Mouse (Mus musculus): ENCODE data around the gene Ttc41. TPM values are rescaled to one million over a fixed set of nuclear protein-coding genes. Genes with fewer than 3 reads are reported as not detected.

The Ttc41 gene
- total RNA-seq, 2 experiments from 2014 or later = 1.2 to 1.7 TPM

DNA sequence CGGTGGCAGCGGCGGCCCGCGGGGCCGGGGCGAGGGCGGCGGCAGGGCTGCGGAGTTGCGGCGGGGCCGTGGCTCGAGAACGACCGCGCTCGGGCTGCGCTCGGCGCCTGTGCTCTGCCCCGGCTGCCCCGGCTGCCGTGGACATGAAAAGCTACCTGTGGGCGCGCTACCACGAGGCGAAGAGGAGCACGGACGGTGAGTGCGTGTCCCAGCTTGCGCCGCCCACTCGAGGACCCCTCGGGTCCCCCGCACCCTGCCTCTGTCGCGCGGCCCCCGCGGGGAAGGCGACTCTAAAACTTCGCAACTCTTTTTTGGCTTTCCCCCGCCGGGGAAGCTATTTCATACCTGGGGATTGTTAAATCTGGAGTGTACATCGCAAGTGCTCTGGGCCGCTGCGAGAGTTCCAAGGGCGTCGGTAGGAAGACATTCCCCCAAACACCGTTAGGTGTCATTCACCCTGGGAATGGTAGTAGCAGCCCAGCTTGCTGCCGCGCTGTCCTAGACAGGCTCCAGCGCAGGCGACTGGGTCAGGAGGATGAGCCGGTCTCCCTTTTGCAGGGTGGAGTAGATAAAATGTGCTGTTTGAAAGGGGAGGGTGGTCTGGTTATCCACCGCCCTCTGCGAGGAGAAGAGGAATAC lies 73.6 kb downstream of the Ttc41 start:
- peak in 1 of 2 experiments; percentile 32 for DNase-seq (ENCODE audit: low spot score in 2 of 2)
- intact Hi-C loops (cut with DNase I) = loop anchor here (2.0 kb wide), 1 partner anchor 42 kb away; no protein-coding TSS in a partner anchor

DNA sequence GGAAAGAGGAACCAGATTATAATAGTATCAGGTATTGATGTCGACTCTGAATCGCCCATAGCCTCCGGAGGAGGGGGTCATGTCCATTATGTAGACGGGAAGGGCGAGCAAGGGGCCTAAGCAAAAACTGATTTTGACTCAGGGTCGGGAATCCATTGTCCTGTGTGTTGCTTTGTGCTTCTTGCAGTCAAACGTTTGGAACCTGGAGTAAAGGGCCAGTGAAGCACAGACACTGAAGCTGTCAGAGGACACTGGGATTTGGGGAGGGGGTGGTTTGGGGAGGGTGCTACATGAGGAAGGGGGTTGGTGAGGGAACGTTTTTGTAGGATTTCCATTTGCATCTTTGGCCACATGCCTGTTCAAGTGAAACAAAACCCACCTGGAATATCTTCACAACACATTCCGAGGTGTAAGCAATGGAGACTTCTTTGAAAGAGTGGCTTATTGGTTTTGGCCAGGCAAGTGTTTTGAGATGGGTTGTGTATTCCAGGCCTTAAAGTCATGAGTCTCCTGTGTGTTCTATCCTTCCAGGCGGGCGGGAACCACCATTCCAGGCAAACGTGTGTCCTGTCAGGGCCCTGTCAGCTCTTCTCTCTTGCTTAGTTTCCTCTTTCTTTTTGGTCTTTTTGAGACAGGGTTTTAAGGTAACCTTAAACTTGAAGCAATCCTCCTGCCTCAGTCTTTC lies 74.3 kb downstream of the Ttc41 start:
- intact Hi-C loops (cut with DNase I) = loop anchor here (2.0 kb wide), 1 partner anchor 41 kb away; no protein-coding TSS in a partner anchor
- no peak for DNase-seq (ENCODE audit: low spot score in 2 of 2)

DNA sequence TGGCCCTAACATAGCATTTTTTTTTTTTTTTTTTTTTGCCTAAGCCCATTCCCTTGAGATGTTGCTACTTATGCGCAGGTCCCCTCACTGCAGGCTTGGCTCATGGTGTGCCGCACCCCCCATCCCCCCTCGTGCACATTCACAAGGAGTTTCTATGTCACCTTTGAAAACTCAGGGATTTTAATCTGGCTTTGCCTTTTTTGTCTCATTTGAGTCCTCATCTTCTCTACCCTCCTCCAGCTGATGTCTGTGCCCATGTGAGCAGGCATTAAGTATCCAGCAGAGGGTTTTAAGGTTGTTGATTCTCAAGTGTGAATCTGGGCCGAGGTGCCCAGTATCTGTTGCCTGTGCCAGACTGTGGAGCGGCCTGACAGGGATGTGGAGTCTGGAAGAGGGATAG lies 76.0 kb downstream of the Ttc41 start:
- intact Hi-C loops (cut with DNase I) = no loop called here
- DNase-seq (ENCODE audit: low spot score in 2 of 2) = no peak

DNA sequence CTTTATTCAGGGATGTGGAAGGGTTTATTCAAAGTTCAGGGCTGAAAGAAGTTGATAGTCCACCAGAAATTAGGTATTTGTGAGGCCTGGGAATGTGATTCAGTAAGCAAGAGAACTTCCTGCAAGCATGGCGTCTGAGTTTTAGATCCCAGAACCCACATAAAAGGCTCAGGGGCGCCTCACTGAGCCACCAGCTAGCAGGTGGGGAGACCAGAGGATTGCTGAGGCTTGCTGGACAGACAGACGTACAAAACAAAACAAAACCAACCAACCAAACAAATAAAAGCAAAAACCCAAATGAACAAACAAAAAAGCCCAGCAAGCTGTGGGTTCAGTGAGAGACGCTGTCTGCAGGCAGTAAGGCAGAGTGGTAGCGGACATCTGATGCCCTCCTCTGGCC lies 77.0 kb downstream of the Ttc41 start:
- DNase-seq (ENCODE audit: low spot score in 2 of 2) = no peak
- intact Hi-C loops (cut with DNase I) = no loop called here

DNA sequence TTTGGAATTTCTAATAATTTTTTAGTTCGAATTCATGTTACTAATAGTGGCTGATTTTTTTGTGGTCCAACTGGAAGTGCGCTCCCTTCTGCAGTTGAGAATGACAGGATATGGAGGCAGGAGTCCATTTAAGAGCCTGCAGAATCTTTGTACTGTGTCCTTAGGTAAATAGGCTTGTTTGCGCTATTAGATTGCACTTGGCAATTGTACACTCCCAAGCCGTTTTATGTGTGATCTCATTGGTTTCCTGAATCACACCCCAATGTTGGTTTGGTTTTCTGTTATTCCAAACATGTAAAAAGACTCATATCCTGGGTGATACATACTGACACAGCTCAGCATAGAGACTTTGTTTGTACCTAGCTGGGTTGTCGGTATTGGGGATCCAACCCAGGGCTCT lies 78.0 kb downstream of the Ttc41 start:
- DNase-seq (ENCODE audit: low spot score in 2 of 2) = no peak
- intact Hi-C loops (cut with DNase I) = no loop called here

DNA sequence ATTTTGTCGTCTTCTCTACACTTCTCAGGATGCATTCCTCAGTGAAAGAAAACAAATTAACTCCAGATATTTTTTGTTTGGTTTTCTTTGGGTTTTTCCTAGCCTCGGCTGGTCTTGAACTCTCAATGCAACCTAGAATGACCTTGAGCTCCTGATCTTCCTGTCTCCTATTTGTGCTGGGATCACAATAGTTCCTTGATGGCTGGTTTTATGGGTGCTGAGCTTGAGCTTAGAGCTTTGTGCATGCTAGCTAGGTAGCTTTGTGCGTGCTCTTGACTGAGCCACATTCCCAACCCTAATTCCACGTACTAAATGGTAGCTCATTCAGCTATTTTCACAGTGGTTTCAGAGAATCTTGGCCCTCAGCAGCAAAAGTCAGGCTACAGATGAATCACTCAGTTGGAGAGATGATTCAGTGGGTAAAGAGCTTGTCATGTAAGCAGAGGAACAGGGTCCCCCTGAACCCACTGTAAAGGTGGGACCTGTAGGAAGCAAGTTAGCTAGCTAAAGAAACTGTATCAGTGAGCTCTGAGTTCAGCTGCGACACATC lies 78.6 kb downstream of the Ttc41 start:
- intact Hi-C loops (cut with DNase I) = no loop called here
- DNase-seq (ENCODE audit: low spot score in 2 of 2) = no peak

DNA sequence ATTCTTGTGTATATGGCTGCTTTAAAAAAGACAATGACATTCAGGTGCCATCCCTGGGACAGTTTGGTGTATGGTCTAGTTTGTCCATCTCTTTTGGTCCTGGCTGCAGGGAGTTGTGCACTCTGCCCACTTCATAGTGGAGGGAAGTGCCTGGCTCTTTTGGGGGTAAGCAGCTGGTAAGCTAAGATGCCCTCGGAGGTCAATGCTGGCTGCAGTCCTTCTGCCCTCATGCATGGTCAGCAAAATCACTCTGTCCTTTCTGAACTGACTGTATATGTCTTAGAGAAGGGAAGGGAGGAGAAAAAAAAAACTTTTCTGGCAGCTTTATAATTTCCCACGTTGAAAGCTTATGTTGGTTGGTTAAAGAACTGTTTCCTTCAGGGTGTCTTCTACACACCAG lies 79.8 kb downstream of the Ttc41 start:
- DNase-seq (ENCODE audit: low spot score in 2 of 2) = no peak
- intact Hi-C loops (cut with DNase I) = no loop called here

DNA sequence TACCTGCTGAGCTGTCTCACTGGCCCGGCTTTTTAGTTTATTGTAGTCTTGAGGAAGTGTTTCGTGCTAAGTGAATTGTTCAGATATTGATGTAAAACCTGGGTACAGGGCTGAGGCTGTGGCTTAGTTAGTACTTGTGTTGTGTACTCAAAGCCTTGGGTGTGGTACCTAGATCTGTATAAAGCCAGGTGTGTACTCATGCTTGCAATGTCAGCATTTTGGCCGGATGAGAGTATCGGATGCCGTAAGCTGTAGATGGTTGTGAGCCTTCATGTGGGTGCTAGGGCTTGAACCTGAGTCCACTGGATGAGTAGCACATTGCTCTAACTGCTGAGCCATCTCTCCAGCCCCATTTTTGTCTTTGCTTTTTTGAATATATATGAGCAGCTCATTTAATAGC lies 80.5 kb downstream of the Ttc41 start:
- DNase-seq (ENCODE audit: low spot score in 2 of 2) = no peak
- intact Hi-C loops (cut with DNase I) = no loop called here

DNA sequence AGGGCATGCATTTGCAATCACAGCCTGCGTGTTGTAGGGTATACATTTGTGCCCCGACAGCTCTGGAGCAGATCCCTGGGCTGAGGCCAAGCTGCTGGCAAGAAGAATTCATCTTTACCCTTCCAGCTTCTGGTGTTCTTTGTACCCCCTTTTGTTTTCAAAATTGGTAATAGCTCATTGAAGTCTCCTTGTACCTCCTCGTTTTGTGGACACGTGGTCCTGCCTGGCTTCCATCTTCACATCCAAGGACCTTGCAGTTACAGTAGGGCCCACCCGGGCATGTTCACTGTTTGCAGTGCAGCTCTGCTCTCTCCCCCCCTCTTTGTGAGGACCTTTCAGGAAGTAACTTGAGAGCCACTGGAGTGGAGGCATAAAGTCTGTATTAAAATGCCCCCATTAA lies 82.6 kb downstream of the Ttc41 start:
- no peak for DNase-seq (ENCODE audit: low spot score in 2 of 2)
- intact Hi-C loops (cut with DNase I) = no loop called here

DNA sequence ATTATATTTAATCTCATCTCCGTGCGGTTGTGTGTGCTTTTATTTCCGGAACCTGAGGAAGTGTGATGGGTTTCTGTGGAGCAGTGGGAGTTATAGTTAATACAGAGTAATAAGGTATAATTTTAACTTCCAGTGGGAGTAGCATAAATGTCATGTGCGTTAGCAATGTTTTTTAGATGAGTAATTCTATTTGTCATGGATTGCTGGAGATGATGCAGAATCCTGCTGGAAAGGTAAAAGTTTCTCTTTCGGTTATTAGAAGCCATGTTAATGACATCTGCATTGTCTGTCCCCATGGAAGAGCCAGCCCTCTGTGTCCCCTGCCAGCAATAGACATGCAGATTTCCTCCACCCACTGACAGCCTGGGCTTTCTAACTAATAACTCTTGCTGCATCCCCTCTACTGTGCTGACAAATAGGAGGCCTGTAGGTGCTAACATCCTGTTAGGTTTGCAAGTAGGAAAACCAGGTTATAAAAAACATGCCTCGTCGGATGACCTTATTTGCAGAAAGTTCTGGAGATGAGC lies 83.6 kb downstream of the Ttc41 start:
- peak in 1 of 2 experiments; percentile 33 for DNase-seq (ENCODE audit: low spot score in 2 of 2)
- intact Hi-C loops (cut with DNase I) = no loop called here

DNA sequence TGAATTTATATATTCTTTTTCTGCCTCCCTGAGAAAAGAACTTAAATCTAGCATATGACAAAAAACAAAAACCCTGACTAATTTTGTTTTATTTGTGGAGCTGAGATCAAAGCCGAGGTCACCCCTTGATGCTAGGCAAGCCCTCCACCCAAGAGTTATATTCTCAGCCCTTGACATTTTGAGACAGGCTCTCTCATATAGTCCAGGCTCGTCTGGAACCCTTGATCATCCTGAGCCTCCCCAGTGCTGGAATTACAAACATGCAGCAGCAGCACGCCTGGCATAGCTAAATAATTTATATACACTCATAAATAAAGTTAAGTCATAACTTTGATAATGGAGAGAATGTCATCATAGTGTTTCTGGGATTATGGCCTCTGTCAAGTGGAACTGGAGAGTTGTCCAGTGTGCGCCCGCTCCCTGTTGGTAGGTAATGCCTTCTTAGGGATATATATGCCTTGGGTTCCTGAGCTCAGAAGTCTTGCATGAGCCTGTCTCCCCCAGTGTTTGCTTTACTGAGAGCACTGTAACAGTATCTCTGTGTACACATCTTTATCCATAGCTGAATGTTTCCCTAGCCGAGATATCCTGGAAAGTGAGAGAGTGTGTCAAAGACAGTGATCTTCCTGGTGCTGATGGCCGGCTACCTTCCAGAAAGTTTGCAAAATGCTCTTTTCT lies 86.0 kb downstream of the Ttc41 start:
- intact Hi-C loops (cut with DNase I) = no loop called here
- no peak for DNase-seq (ENCODE audit: low spot score in 2 of 2)

DNA sequence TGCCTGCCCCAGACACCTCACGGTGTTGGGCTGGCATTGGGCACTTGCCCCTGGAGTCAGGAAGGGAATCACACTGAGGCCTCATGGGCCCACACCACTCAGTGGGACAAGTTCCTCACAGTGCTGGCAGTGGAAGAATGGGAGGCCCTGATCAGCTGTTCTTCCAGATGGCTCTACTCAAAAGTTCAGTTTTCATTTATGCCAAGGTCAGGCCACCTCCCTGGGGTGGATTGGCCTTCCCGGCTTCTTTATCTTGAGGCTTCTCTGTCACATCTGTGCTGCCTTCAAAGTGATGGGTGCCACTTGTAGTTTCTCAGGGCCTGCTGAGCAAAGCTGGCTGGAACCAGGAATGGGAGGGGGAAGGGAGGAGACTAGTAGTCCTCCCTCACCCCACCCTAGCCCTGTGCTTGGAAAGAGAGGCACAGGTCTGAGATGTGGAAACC lies 87.9 kb downstream of the Ttc41 start:
- DNase-seq (ENCODE audit: low spot score in 2 of 2) = no peak
- intact Hi-C loops (cut with DNase I) = no loop called here

DNA sequence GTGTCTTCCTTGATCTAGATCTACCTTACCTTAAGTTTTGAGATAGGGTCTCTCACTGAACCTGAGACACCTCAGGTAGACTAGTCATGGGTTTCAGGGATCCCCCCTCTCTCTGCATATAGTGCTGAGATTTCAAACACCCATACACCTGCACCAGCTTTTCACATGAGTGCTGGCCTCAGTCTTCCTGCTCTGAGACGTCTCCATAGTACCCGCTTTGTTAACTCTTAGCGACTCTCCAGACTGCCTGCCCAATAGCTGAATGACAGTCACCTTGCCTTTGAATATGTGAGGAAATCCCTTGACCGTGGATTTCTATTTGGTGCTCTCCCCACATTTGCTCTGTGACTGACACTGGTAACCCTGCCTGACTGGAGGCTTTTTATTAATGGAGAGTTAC lies 88.6 kb downstream of the Ttc41 start:
- no peak for DNase-seq (ENCODE audit: low spot score in 2 of 2)
- intact Hi-C loops (cut with DNase I) = no loop called here

DNA sequence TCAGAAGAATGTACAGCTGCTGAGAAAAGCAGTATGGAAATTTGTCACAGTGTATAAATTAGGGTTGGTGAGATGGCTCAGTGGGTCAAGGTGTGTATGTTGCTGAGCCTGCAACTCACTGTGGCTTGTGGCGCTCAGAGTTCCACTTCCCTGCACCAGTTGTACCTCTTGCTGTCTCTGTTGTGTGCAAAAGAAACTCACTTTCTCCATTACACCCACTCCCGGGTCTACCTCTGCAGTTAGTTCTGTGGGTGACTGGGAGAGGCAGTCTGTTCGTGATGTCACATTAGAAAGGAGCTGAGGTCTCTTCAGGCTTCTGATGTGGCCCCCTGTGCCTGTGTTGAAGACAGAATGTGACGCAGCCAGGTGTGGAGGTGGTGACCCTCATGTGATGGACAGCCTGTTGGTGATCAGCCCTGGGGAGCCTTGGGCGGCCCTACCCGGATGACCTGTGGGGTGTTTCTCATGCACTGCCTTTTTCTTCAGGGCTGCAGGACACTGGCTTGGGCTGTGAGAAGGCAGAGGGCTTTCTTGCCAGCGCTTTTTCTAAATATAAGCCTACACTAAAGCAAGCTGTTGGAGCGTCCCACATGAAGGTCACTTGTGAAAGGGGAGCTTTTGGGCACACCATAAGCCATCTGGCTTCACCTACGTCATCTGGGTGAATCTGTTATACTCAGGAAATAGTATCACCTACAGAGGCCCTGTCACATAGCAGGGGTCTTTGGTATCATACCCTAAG lies 89.4 kb downstream of the Ttc41 start:
- intact Hi-C loops (cut with DNase I) = no loop called here
- DNase-seq (ENCODE audit: low spot score in 2 of 2) = peak in 1 of 2 experiments; percentile 74

DNA sequence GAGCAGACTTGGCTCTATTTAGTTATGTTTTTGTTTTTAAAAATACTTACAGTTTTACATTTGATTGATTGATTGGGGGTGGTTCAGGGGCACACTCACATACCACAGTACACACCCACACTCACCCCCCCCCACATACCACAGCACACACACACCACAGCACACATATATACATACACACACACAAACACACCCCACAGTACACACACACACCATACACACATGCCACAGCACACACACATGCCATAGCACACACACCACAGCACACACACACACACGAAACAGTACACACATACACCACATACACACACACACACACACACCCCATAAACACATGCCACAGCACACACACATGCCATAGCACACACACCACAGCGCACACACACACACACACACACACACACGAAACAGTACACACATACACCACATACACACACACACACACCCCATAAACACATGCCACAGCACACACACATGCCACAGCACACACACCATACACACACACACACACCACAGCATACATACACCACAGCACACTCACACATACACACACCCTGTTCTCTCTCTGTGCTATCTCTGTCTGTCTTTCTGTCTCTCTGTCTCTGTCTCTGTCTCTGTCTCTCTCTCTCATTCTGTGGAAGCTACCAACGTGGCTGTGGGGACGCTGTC lies 90.6 kb downstream of the Ttc41 start:
- DNase-seq (ENCODE audit: low spot score in 2 of 2) = no peak

DNA sequence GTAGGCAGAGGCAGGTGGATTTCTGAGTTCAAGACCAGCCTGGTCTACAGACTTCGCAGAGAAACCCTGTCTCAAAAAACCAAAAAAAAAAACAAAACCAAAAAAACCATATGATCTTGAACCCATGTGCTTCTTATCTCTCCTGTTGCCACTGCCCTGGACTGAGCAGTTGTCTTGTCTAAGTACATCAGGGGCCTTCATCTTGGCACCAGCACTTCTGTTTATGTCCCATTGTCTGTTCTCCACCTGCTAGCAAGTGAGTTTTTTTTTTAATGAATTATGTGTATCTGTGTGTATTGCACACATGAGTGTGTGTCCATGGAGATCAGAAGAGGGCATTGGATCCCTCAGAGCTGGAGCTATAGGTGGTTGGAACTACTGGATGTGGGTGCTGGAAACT lies 101.8 kb downstream of the Ttc41 start:
- intact Hi-C loops (cut with DNase I) = no loop called here
- no peak for DNase-seq (ENCODE audit: low spot score in 2 of 2)

More for the DNA sequence above, 90.6 kb downstream of the Ttc41 start:
- intact Hi-C loops (cut with DNase I) = no loop called here

DNA sequence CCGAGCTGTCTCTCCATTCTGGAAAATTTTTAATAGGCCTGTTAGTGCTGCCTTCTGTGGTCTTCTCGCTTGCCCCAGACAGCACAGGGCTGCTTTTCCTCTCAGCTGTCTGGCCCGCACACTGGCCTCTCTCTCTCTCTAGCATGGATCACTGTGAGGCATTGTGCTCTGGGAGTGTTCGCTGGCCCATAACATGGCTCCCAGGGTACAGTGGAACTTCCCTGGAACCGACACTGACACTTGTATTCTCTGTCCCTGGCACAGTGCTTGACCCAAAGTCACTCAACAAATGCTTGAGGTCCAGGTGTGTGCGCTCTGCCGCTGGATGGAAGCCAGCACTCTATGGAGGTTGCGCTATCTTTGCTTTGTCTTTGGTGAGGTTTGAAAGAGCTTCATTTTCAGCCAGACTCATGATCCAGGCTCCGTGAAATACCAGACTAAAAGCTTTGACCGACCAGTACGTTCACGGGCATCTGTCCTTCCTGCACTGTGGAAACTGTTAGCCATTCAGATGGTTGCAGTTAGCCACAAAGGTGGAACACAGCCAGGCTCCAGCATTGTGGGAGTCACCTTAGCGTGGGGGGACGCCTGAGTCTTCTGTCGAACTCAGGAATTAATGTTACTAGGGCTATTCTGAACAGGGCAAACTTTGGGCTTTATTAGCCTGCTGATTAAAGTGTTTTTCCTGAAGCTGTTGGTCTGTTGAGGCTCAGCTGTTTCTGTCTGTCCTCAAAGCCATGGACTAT lies 102.6 kb downstream of the Ttc41 start:
- no peak for DNase-seq (ENCODE audit: low spot score in 2 of 2)
- intact Hi-C loops (cut with DNase I) = no loop called here

DNA sequence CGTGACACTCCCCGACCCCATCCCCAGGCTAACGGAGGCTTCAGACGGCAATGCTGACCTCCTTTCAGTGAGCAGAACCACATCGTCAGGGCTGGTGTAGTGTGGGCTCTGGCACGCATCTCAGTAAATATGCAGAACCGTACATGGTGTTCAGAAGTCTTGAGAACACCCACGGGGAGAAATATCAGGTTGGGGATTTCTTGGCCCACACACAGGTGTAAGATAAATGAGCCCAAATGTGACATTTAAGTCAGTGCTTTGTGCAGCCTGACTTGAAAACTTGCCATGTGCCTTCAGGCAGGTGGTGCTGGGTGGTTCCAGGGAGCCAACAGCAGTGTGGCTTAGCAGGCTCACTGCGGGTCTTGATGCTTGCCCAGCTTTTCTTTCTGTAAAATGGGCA lies 104.4 kb downstream of the Ttc41 start:
- intact Hi-C loops (cut with DNase I) = no loop called here
- DNase-seq (ENCODE audit: low spot score in 2 of 2) = peak; percentile 55 to 63

Data from left cerebral cortex, postnatal 25 days (tissue).